Mouse (Mus musculus) induced T-regulatory cell, adult 2 months (primary cell): ENCODE results near the gene Hormad2.

Experiments
- DNase-seq: peaks from one replicate; pipeline ENCODE4 v3.0.0-alpha.2; 2012; ENCODE audit warnings: low read depth

Gene Hormad2

GRCm38 (mm10) chr11:4440978-4441377 is at the start of gene Hormad2:
TSS of gene Hormad2 (minus strand) at chr11:4441105.
- no peak for DNase-seq

- no peak for DNase-seq
Measured at GRCm38 (mm10) chr11:4489207-4489606, 48.3 kb upstream of the Hormad2 start.

GRCm38 (mm10) chr11:4488798-4489197 is 47.9 kb upstream of the Hormad2 start:
- DNase-seq: no peak

- DNase-seq: no peak
Measured at GRCm38 (mm10) chr11:4488367-4488766, 47.5 kb upstream of the Hormad2 start.

- no peak for DNase-seq
Measured at GRCm38 (mm10) chr11:4487401-4487965, 46.6 kb upstream of the Hormad2 start.

GRCm38 (mm10) chr11:4484541-4484940 is 43.6 kb upstream of the Hormad2 start:
- DNase-seq: no peak

- DNase-seq: no peak
Measured at GRCm38 (mm10) chr11:4482641-4483040, 41.7 kb upstream of the Hormad2 start.

- DNase-seq: no peak
Measured at GRCm38 (mm10) chr11:4476184-4476697, 35.3 kb upstream of the Hormad2 start.

- DNase-seq: no peak
Measured at GRCm38 (mm10) chr11:4472464-4473179, 31.7 kb upstream of the Hormad2 start.

GRCm38 (mm10) chr11:4471734-4472133 is 30.8 kb upstream of the Hormad2 start:
- no peak for DNase-seq

- DNase-seq: no peak
Measured at GRCm38 (mm10) chr11:4471251-4471650, 30.3 kb upstream of the Hormad2 start.

GRCm38 (mm10) chr11:4469091-4469490 is 28.2 kb upstream of the Hormad2 start:
- no peak for DNase-seq

- no peak for DNase-seq
Measured at GRCm38 (mm10) chr11:4467436-4467835, 26.5 kb upstream of the Hormad2 start.

- no peak for DNase-seq
Measured at GRCm38 (mm10) chr11:4466191-4466590, 25.3 kb upstream of the Hormad2 start.

GRCm38 (mm10) chr11:4464616-4465015 is 23.7 kb upstream of the Hormad2 start:
- DNase-seq: no peak

GRCm38 (mm10) chr11:4464186-4464585 is 23.3 kb upstream of the Hormad2 start:
- DNase-seq: no peak

GRCm38 (mm10) chr11:4462868-4463267 is 22.0 kb upstream of the Hormad2 start:
- DNase-seq: peak; percentile 63

GRCm38 (mm10) chr11:4461154-4461553 is 20.2 kb upstream of the Hormad2 start:
- DNase-seq: no peak

GRCm38 (mm10) chr11:4460615-4461014 is 19.7 kb upstream of the Hormad2 start:
- DNase-seq: no peak

GRCm38 (mm10) chr11:4454895-4455535 is 14.1 kb upstream of the Hormad2 start:
- DNase-seq: no peak

- DNase-seq: no peak
Measured at GRCm38 (mm10) chr11:4452467-4453184, 11.7 kb upstream of the Hormad2 start.

- DNase-seq: peak; percentile 84
Measured at GRCm38 (mm10) chr11:4451116-4451515, 10.2 kb upstream of the Hormad2 start.
